In genomic region chr2:34754551-34755358, GRCm38 (mm10) we compare ENCODE assay signal across 8 mouse cellular contexts. TPM values are rescaled to one million over a fixed set of nuclear protein-coding genes. Genes with fewer than 3 reads are reported as not detected.
DNase-seq lines count a peak whose midpoint lies in the region; ATAC-seq lines count a peak whose summit lies in the region.

TSS of gene Gapvd1 (minus strand) at chr2:34755232.

- no peaks in the 10 kb centered on the region for H3K9me3 ChIP-seq in intestine, embryonic 16.5 days (ENCODE audit: control insufficient read depth, low read length)
- H3K9me3 ChIP-seq in limb, embryonic 12.5 days: no peaks in the 10 kb centered on the region
- H3K9me3 ChIP-seq in midbrain, embryonic 15.5 days: no peaks in the 10 kb centered on the region

- peak within 1 kb of the TSS; percentile 88 for H3K27ac ChIP-seq in intestine, embryonic 16.5 days (ENCODE audit: low read length)
- peak within 1 kb of the TSS; percentile 93 for H3K27ac ChIP-seq in limb, embryonic 12.5 days
- H3K27ac ChIP-seq in midbrain, embryonic 15.5 days: peak within 1 kb of the TSS; percentile 96

- 1% methylated on average over 14 of the region's 14 CpGs for WGBS in intestine, embryonic 16.5 days
- WGBS in limb, embryonic 12.5 days: 2% methylated on average over 13 of the region's 14 CpGs
- WGBS in midbrain, embryonic 15.5 days: under 1% methylated on average over 13 of the region's 14 CpGs

- ATAC-seq in granulocyte monocyte progenitor cell, adult 5-6 weeks (replicated peaks; ENCODE audit: poor library complexity, severe bottlenecking): peak; percentile 36
- ATAC-seq in intestine, embryonic 16.5 days: peak; percentile 26
- no peak for ATAC-seq in limb, embryonic 12.5 days (ENCODE audit: insufficient number of reproducible peaks, insufficient read depth, low FRiP score, low TSS enrichment, low read depth)
- no peak; the same call in 1 of the 2 replicates for ATAC-seq in midbrain, embryonic 15.5 days (replicated peaks)

- DNase-seq in 416B (ENCODE audit: low read depth): peak; percentile 49
- peak; percentile 57 for DNase-seq in ZHBTc4 (ENCODE audit: low read depth, low spot score)
- DNase-seq in embryo, embryonic 11 days: peak; percentile 74
- peak; percentile 40 to 43 for DNase-seq in thymus, postnatal 36 days

- peak within 1 kb of the TSS; percentile 93 for H3K4me3 ChIP-seq in intestine, embryonic 16.5 days (ENCODE audit: low read length)
- H3K4me3 ChIP-seq in limb, embryonic 12.5 days (replicated peaks): peak within 1 kb of the TSS; percentile 98
- H3K4me3 ChIP-seq in midbrain, embryonic 15.5 days: peak within 1 kb of the TSS; percentile 96

- no peaks in the 10 kb centered on the region for H3K36me3 ChIP-seq in intestine, embryonic 16.5 days (ENCODE audit: control insufficient read depth, insufficient read depth, low read length)
- H3K36me3 ChIP-seq in limb, embryonic 12.5 days: no peaks in the 10 kb centered on the region
- no peaks in the 10 kb centered on the region for H3K36me3 ChIP-seq in midbrain, embryonic 15.5 days (replicated peaks)

- H3K4me2 ChIP-seq in intestine, embryonic 16.5 days (ENCODE audit: low read depth, low read length): peak within 1 kb of the TSS; percentile 61
- H3K4me2 ChIP-seq in limb, embryonic 12.5 days: peak within 1 kb of the TSS; percentile 68
- peak within 1 kb of the TSS; percentile 57 for H3K4me2 ChIP-seq in midbrain, embryonic 15.5 days

- H3K4me1 ChIP-seq in intestine, embryonic 16.5 days (ENCODE audit: control insufficient read depth, insufficient read depth, low read length): peaks cover 16% of the 10 kb centered on the region
- H3K4me1 ChIP-seq in limb, embryonic 12.5 days (replicated peaks): peaks cover 5% of the 10 kb centered on the region
- H3K4me1 ChIP-seq in midbrain, embryonic 15.5 days: peaks cover 27% of the 10 kb centered on the region

- peak within 1 kb of the TSS; percentile 96 for H3K9ac ChIP-seq in intestine, embryonic 16.5 days (ENCODE audit: low read depth, low read length)
- H3K9ac ChIP-seq in limb, embryonic 12.5 days (replicated peaks): peak within 1 kb of the TSS; percentile 96
- H3K9ac ChIP-seq in midbrain, embryonic 15.5 days: peak within 1 kb of the TSS; percentile 98

- H3K27me3 ChIP-seq in intestine, embryonic 16.5 days (replicated peaks; ENCODE audit: control insufficient read depth, insufficient read depth, low read length): no peaks in the 10 kb centered on the region
- H3K27me3 ChIP-seq in limb, embryonic 12.5 days: no peaks in the 10 kb centered on the region
- H3K27me3 ChIP-seq in midbrain, embryonic 15.5 days (replicated peaks): no peaks in the 10 kb centered on the region

RNA-seq across cellular contexts. Expression of gene Gapvd1, which starts in this region (rescaled TPM):
- total RNA-seq in granulocyte monocyte progenitor cell, adult 5-6 weeks (2014; fragmentation: Nextera tagmentation): 50.1 and 65.5 TPM in 2 replicates
- 56.7 and 70.8 TPM in 2 replicates for total RNA-seq in granulocyte monocyte progenitor cell, adult 5-6 weeks (2017)
- polyA plus RNA-seq in intestine, embryonic 16.5 days (2015; fragmentation: Nextera tagmentation; extraction: Ambion mirVana): 56.6 and 61.3 TPM in 2 replicates
- 92.9 and 104 TPM in 2 replicates for polyA plus RNA-seq in limb, embryonic 12.5 days (2016; fragmentation: Nextera tagmentation; extraction: Ambion mirVana)
- polyA plus RNA-seq in midbrain, embryonic 15.5 days (2015; fragmentation: Nextera tagmentation; extraction: Ambion mirVana): 112 and 123 TPM in 2 replicates

Comparison
In these comparisons a context has a peak if more than half of its experiments do, and no peak if none do; other contexts are left out.
1. ATAC-seq: peak in granulocyte monocyte progenitor cell, adult 5-6 weeks (single experiment) and intestine, embryonic 16.5 days (single experiment); none in limb, embryonic 12.5 days (single experiment) and midbrain, embryonic 15.5 days (single experiment).
2. Peak in every context shown above with its lines, with median percentiles within 50 percentile points of each other: DNase-seq, H3K27ac ChIP-seq, H3K4me2 ChIP-seq, H3K4me3 ChIP-seq and H3K9ac ChIP-seq.